In genomic region chr15:52928408-52928807, GRCm38 (mm10) we compare ENCODE assay signal across 11 mouse cellular contexts.
DNase-seq lines count a peak whose midpoint lies in the region; ATAC-seq and TF ChIP-seq lines count a peak whose summit lies in the region.
"Had no signal": no experiment of that assay in that cellular context is flagged by ENCODE, and none has a peak within 500 bp of the region (broad histone marks: within the 10 kb centered on the region; RNA-seq: fewer than 3 reads in every experiment).

No protein-coding gene starts in this region.

- no peak overlapping the region for H3K4me2 ChIP-seq in liver, embryonic 12.5 days
- peak overlapping the region; percentile 68 for H3K4me2 ChIP-seq in myocyte (ENCODE audit: low read depth)

- no peaks in the 10 kb centered on the region for H3K4me1 ChIP-seq in liver, adult 2 months (ENCODE audit: control insufficient read depth, insufficient read depth, low read length)
- H3K4me1 ChIP-seq in liver, embryonic 12.5 days: no peaks in the 10 kb centered on the region

- H3K36me3 ChIP-seq in liver, adult 2 months (ENCODE audit: control insufficient read depth, insufficient read depth, low read length): no peaks in the 10 kb centered on the region
- no peaks in the 10 kb centered on the region for H3K36me3 ChIP-seq in liver, embryonic 12.5 days
- no peaks in the 10 kb centered on the region for H3K36me3 ChIP-seq in myocyte (ENCODE audit: control insufficient read depth, insufficient read depth)

- no peak overlapping the region for H3K9ac ChIP-seq in liver, adult 2 months (ENCODE audit: low read depth, low read length)
- no peak overlapping the region for H3K9ac ChIP-seq in liver, embryonic 12.5 days

- no peak overlapping the region for H3K27ac ChIP-seq in liver, adult 2 months (replicated peaks; ENCODE audit: insufficient read depth, low read depth, low read length)
- H3K27ac ChIP-seq in liver, embryonic 12.5 days: no peak overlapping the region
- H3K27ac ChIP-seq: hindbrain, postnatal 0 days had no signal

- no peaks in the 10 kb centered on the region for H3K27me3 ChIP-seq in liver, adult 2 months (ENCODE audit: control insufficient read depth, insufficient read depth, low read length)
- H3K27me3 ChIP-seq in liver, embryonic 12.5 days (replicated peaks): no peaks in the 10 kb centered on the region
- H3K27me3 ChIP-seq in myocyte (ENCODE audit: control insufficient read depth, insufficient read depth, insufficient read length): no peaks in the 10 kb centered on the region

- DNase-seq in liver, adult 2 months (ENCODE audit: extremely low read depth, low read depth, low spot score): peak; percentile 5
- peak; percentile 79 for DNase-seq in Muller cell, postnatal 12 days (ENCODE audit: inconsistent ontology term)
- peak; percentile 32 for DNase-seq in adrenal gland, postnatal 25 days
- no peak for DNase-seq in left cerebral cortex, postnatal 14 days (ENCODE audit: low spot score in 2 of 2)
- no peak for DNase-seq in cerebellum, adult 9-11 months
- DNase-seq: cerebellum, adult 9-10 months; thymus, postnatal 36 days had no signal

- WGBS in liver, adult 2 months: 67% methylated on average over 3 of the region's 3 CpGs
- 23% methylated on average over 3 of the region's 3 CpGs for WGBS in liver, embryonic 12.5 days (ENCODE audit: insufficient replicate concordance)

- ATAC-seq in liver, embryonic 12.5 days: no peak
- ATAC-seq: forebrain, embryonic 14.5 days; hindbrain, postnatal 0 days had no signal

- intact Hi-C loops in left cerebral cortex, postnatal 14 days (cut with DNase I): no loop called here

- no peak overlapping the region for H3K4me3 ChIP-seq in liver, adult 2 months (ENCODE audit: insufficient read depth, low read depth, low read length)
- H3K4me3 ChIP-seq in liver, embryonic 12.5 days: no peak overlapping the region
- no peak overlapping the region for H3K4me3 ChIP-seq in myocyte

- no peak overlapping the region for H3ac ChIP-seq in myocyte (ENCODE audit: control insufficient read depth, insufficient read length)

- no peak for TF ChIP-seq CTCF in liver, adult 2 months (IDR thresholded peaks at IDR 0.05; ENCODE audit: low read depth, low read length)

- no peaks in the 10 kb centered on the region for H3K79me2 ChIP-seq in liver, adult 2 months (ENCODE audit: control insufficient read depth, insufficient read depth, low read length)
- H3K79me2 ChIP-seq in myocyte (ENCODE audit: control insufficient read depth, insufficient read depth): no peaks in the 10 kb centered on the region

- H3K9me3 ChIP-seq in liver, embryonic 12.5 days (replicated peaks): no peaks in the 10 kb centered on the region

- no peak for TF ChIP-seq POLR2A in liver, adult 2 months (IDR thresholded peaks at IDR 0.05; ENCODE audit: extremely low read depth, insufficient read depth, low read length)
- no peak for TF ChIP-seq POLR2A in myocyte (IDR thresholded peaks at IDR 0.05; ENCODE audit: insufficient read length, low read depth)

TF ChIP-seq in myocyte, 11 proteins besides CTCF, POLR2A, EP300 and RAD21:
- peak; percentile 99 for TF ChIP-seq USF1 (IDR thresholded peaks at IDR 0.05; ENCODE audit: low read depth)
- TF ChIP-seq REST (IDR thresholded peaks at IDR 0.05; ENCODE audit: insufficient read depth, insufficient read length): no peak
- peak in 2 of 3 experiments; percentile 3 to 55 for TF ChIP-seq MYOD1 (IDR thresholded peaks at IDR 0.05; ENCODE audit: control insufficient read depth in 1 of 3, insufficient read length in 2 of 3, low read depth in 2 of 3)
- peak; percentile 72 for TF ChIP-seq CEBPB (IDR thresholded peaks at IDR 0.05; ENCODE audit: insufficient read depth, poor library complexity, severe bottlenecking)
- TF ChIP-seq MAX (IDR thresholded peaks at IDR 0.05; ENCODE audit: low read depth): peak; percentile 69
- TF ChIP-seq POLR2AphosphoS2 (IDR thresholded peaks at IDR 0.05; ENCODE audit: insufficient read length, low read depth): no peak
- no peak for TF ChIP-seq SRF (IDR thresholded peaks at IDR 0.05; ENCODE audit: control insufficient read depth, insufficient read length, low read depth)
- peak; percentile 33 for TF ChIP-seq TCF3 (IDR thresholded peaks at IDR 0.05; ENCODE audit: insufficient read length, low read depth)
- TF ChIP-seq MYOG (IDR thresholded peaks at IDR 0.05; ENCODE audit: control insufficient read depth in 1 of 3, insufficient read depth in 1 of 3, insufficient read length in 2 of 3, low read depth in 2 of 3): peak in 1 of 3 experiments; percentile 21
- TF ChIP-seq E2F4 (IDR thresholded peaks at IDR 0.05; ENCODE audit: insufficient read depth): no peak
- TF ChIP-seq TCF12 (IDR thresholded peaks at IDR 0.05; ENCODE audit: insufficient read depth, poor library complexity, severe bottlenecking): peak; percentile 84
TF ChIP-seq in myocyte: peak in this region for 7.

Comparison
In these comparisons a context has a peak if more than half of its experiments do, and no peak if none do; other contexts are left out.
1. DNase-seq: peak in liver, adult 2 months (single experiment), Muller cell, postnatal 12 days (single experiment) and adrenal gland, postnatal 25 days (single experiment); none in left cerebral cortex, postnatal 14 days (0 of 2) and cerebellum, adult 9-11 months (single experiment).